Mouse (Mus musculus) heart, embryonic 14.5 days (tissue): Measurements from ENCODE around the gene Psme1. TPM values are rescaled to one million over a fixed set of nuclear protein-coding genes. Genes with fewer than 3 reads are reported as not detected.

Experiments used
- ATAC-seq: fragments of 200-750 bp; cut with Nextera tagmentation; 2 replicates; pipeline ENCODE4 v1.8.0; 2017; ENCODE audit warnings: low read depth, moderate TSS enrichment; ENCODE audit not compliant: insufficient number of reproducible peaks, insufficient read depth, low FRiP score
- H3K27ac ChIP-seq, 2 experiments: fragments of 200-500 bp in 1 of 2; fragments of 300-500 bp in 1 of 2; sonication (generic) in 1 of 2; replicated peaks in 1 of 2; 2 replicates each; pipeline ENCODE4 v1.5.1; 2012 to 2014; ENCODE audit warnings: low read depth in 2 of 2, low read length in 2 of 2, control low read depth in 1 of 2, mild to moderate bottlenecking in 1 of 2, mixed read lengths in 1 of 2; ENCODE audit not compliant: control insufficient read depth in 1 of 2, insufficient read depth in 1 of 2
- H3K27me3 ChIP-seq: fragments of 300-500 bp; sonication (generic); 2 replicates; pipeline ENCODE4 v1.6.1; 2014; ENCODE audit warnings: mild to moderate bottlenecking, low read length, control low read depth; ENCODE audit not compliant: control insufficient read depth, insufficient read depth
- H3K36me3 ChIP-seq: fragments of 300-500 bp; sonication (generic); 2 replicates; pipeline ENCODE4 v1.6.1; 2014; ENCODE audit warnings: mild to moderate bottlenecking, control low read depth, low read length, mixed read lengths; ENCODE audit not compliant: control insufficient read depth, insufficient read depth
- H3K4me1 ChIP-seq, 2 experiments: fragments of 200-500 bp in 1 of 2; fragments of 300-500 bp in 1 of 2; sonication (generic) in 1 of 2; 2 replicates each; pipeline ENCODE4 v1.6.1; 2012 to 2014; ENCODE audit warnings: low read length in 2 of 2, control low read depth in 1 of 2, mixed read lengths in 1 of 2; ENCODE audit not compliant: control insufficient read depth in 2 of 2, insufficient read depth in 2 of 2
- H3K4me2 ChIP-seq: fragments of 300-500 bp; sonication (generic); 2 replicates; pipeline ENCODE4 v1.6.1; 2014; ENCODE audit warnings: mild to moderate bottlenecking, low read length
- H3K4me3 ChIP-seq, 2 experiments: fragments of 200-500 bp in 1 of 2; fragments of 300-500 bp in 1 of 2; sonication (generic) in 1 of 2; 2 replicates each; pipeline ENCODE4 v1.5.1; 2012 to 2014; ENCODE audit warnings: low read length in 2 of 2, mild to moderate bottlenecking in 2 of 2, control low read depth in 1 of 2, low read depth in 1 of 2, moderate library complexity in 1 of 2; ENCODE audit not compliant: control insufficient read depth in 1 of 2, insufficient read depth in 1 of 2
- H3K9ac ChIP-seq: fragments of 300-500 bp; sonication (generic); 2 replicates; pipeline ENCODE4 v1.6.1; 2014; ENCODE audit warnings: mild to moderate bottlenecking, low read length
- H3K9me3 ChIP-seq: fragments of 300-500 bp; sonication (generic); 2 replicates; pipeline ENCODE4 v1.6.1; 2016; ENCODE audit warnings: low read length, control low read depth; ENCODE audit not compliant: control insufficient read depth
- WGBS: fragments of 180-500 bp; shearing (Covaris S2); extraction: QIAGEN DNeasy Blood & Tissue Kit; methylation state at CpG from one replicate; pipeline ENCODE4 v1.1.7; 2014; 5-methylcytosine and 5-hydroxymethylcytosine counted together
- polyA plus RNA-seq: library from polyadenylated mRNA; unstranded; fragments of >200 nt; fragmentation: Nextera tagmentation; extraction: Ambion mirVana; gene quantifications from 2 replicates; pipeline ENCODE4 v1.2.1, GENCODE M21; 2014

Gene Psme1
- polyA plus RNA-seq, 1 experiment from 2014 or later: 250 TPM

GRCm38 (mm10) chr14:55603633-55604576 is 26.0 kb downstream of the Psme1 start:
- ATAC-seq: peak; percentile 81
- H3K4me2 ChIP-seq: peak overlapping the region; percentile 78
- WGBS: 14% methylated on average over 19 of the region's 19 CpGs

GRCm38 (mm10) chr14:55604823-55605222 is 26.9 kb downstream of the Psme1 start:
- Histone ChIP-seq H3K4me2 (peak overlapping the region; percentile 78), H3K27me3 (no peaks in the 10 kb centered on the region), H3K4me3 (peak overlapping the region in 1 of 2 experiments; percentile 48; a peak in 1 of 4 replicates), H3K27ac (no peak overlapping the region), H3K9ac (no peak overlapping the region), H3K4me1 (peaks cover 7 to 8% of the 10 kb centered on the region in 2 experiments; a peak in 3 of 4 replicates), H3K9me3 (no peaks in the 10 kb centered on the region), H3K36me3 (peaks cover 84% of the 10 kb centered on the region)
- 91% methylated on average over 11 of the region's 11 CpGs for WGBS
- no peak for ATAC-seq

More at GRCm38 (mm10) chr14:55603633-55604576, 26.0 kb downstream of the Psme1 start:
- H3K4me3 ChIP-seq: peak overlapping the region; percentile 48 to 60
- peak overlapping the region; percentile 75 for H3K9ac ChIP-seq
- peaks cover 84% of the 10 kb centered on the region for H3K36me3 ChIP-seq
- peaks cover 7 to 8% of the 10 kb centered on the region in 2 experiments; a peak in 3 of 4 replicates for H3K4me1 ChIP-seq
- H3K27me3 ChIP-seq: no peaks in the 10 kb centered on the region
- no peaks in the 10 kb centered on the region for H3K9me3 ChIP-seq
- H3K27ac ChIP-seq: peak overlapping the region; percentile 78 to 80

- Histone ChIP-seq H3K4me1 (peaks cover 7 to 8% of the 10 kb centered on the region in 2 experiments; a peak in 3 of 4 replicates), H3K4me3 (no peak overlapping the region), H3K27me3 (no peaks in the 10 kb centered on the region), H3K27ac (no peak overlapping the region), H3K9me3 (no peaks in the 10 kb centered on the region), H3K36me3 (peaks cover 78% of the 10 kb centered on the region), H3K9ac (no peak overlapping the region), H3K4me2 (no peak overlapping the region)
- no peak for ATAC-seq
- WGBS: 80% methylated on average over 16 of the region's 16 CpGs
Measured at GRCm38 (mm10) chr14:55605743-55606459, 28.0 kb downstream of the Psme1 start.

GRCm38 (mm10) chr14:55608339-55608738 is 30.4 kb downstream of the Psme1 start:
- peaks cover 54% of the 10 kb centered on the region for H3K36me3 ChIP-seq
- no peak overlapping the region for H3K4me2 ChIP-seq
- no peak for ATAC-seq
- no peak overlapping the region for H3K9ac ChIP-seq
- H3K4me3 ChIP-seq: no peak overlapping the region
- H3K9me3 ChIP-seq: no peaks in the 10 kb centered on the region
- 95% methylated on average over 6 of the region's 6 CpGs for WGBS
- H3K27ac ChIP-seq: no peak overlapping the region
- peaks cover 7 to 11% of the 10 kb centered on the region in 2 experiments; a peak in 3 of 4 replicates for H3K4me1 ChIP-seq
- no peaks in the 10 kb centered on the region for H3K27me3 ChIP-seq

- Histone ChIP-seq H3K27ac (0 out of 4 replicates have a peak overlapping the region, but pooled peaks of 1 of the 2 experiments have one; percentile 19), H3K4me3 (no peak overlapping the region), H3K9me3 (no peaks in the 10 kb centered on the region), H3K36me3 (peaks cover 19% of the 10 kb centered on the region), H3K4me1 (peaks cover 3 to 12% of the 10 kb centered on the region in 2 experiments; a peak in 3 of 4 replicates), H3K4me2 (no peak overlapping the region), H3K27me3 (no peaks in the 10 kb centered on the region), H3K9ac (no peak overlapping the region)
- no peak for ATAC-seq
- 18% methylated on average over 6 of the region's 6 CpGs for WGBS
Measured at GRCm38 (mm10) chr14:55613346-55613745, 35.4 kb downstream of the Psme1 start.

- no peak overlapping the region for H3K9ac ChIP-seq
- no peaks in the 10 kb centered on the region for H3K9me3 ChIP-seq
- H3K36me3 ChIP-seq: peaks cover 6% of the 10 kb centered on the region
- H3K27me3 ChIP-seq: no peaks in the 10 kb centered on the region
- H3K4me1 ChIP-seq: peaks cover 5 to 18% of the 10 kb centered on the region in 2 experiments; a peak in 3 of 4 replicates
- no peak overlapping the region for H3K4me3 ChIP-seq
- WGBS: 58% methylated on average over 7 of the region's 7 CpGs
- no peak overlapping the region for H3K27ac ChIP-seq
- ATAC-seq: no peak
- no peak overlapping the region for H3K4me2 ChIP-seq
Measured at GRCm38 (mm10) chr14:55614565-55615178, 36.7 kb downstream of the Psme1 start.

- H3K9ac ChIP-seq: no peak overlapping the region
- H3K4me1 ChIP-seq: peaks cover 5 to 18% of the 10 kb centered on the region in 2 experiments; a peak in 3 of 4 replicates
- H3K27ac ChIP-seq: no peak overlapping the region
- 64% methylated on average over 2 of the region's 2 CpGs for WGBS
- no peak for ATAC-seq
- no peak overlapping the region for H3K4me3 ChIP-seq
- no peaks in the 10 kb centered on the region for H3K36me3 ChIP-seq
- no peaks in the 10 kb centered on the region for H3K27me3 ChIP-seq
- H3K9me3 ChIP-seq: no peaks in the 10 kb centered on the region
- H3K4me2 ChIP-seq: no peak overlapping the region
Measured at GRCm38 (mm10) chr14:55615876-55616275, 38.0 kb downstream of the Psme1 start.
